Mouse (Mus musculus): ENCODE results near the gene Ascl2. TPM values are rescaled to one million over a fixed set of nuclear protein-coding genes. Genes with fewer than 3 reads are reported as not detected.

The Ascl2 gene
- 1 to 10 TPM; 2.4 to 2.5 TPM for total RNA-seq (2023)

GRCm38 (mm10) chr7:142968809-142969511 is at the start of gene Ascl2:
Gene Ascl2 (minus strand): TSS chr7:142969264.

GRCm38 (mm10) chr7:143004727-143005343 is 35.8 kb upstream of the Ascl2 start, which contains the start of gene Tspan32:
Gene Tspan32 (plus strand): TSS chr7:143005046.

GRCm38 (mm10) chr7:142931028-142931427 is 38.0 kb downstream of the Ascl2 start, which contains the start of gene Th:
Gene Th (minus strand): TSS chr7:142931128.

Other genes with a start within 250 kb of the Ascl2 start
- gene Ins2, start 225.9 kb downstream of the Ascl2 start, total RNA-seq (2023) = not detected
- gene Th, start 38.1 kb downstream of the Ascl2 start, total RNA-seq (2023) = not detected
- 10 to 100 TPM; 54.2 to 68.9 TPM for gene Tspan32, start 35.8 kb upstream of the Ascl2 start, total RNA-seq (2023)
- gene Cd81, start 83.5 kb upstream of the Ascl2 start, total RNA-seq (2023) = 10 to 100 TPM; 57.3 to 67.3 TPM
- gene Tssc4, start 100.0 kb upstream of the Ascl2 start, total RNA-seq (2023) = 10 to 100 TPM; 17.8 to 18.4 TPM
- not detected for gene Trpm5, start 125.4 kb upstream of the Ascl2 start, total RNA-seq (2023)
- not detected for gene Kcnq1, start 137.1 kb upstream of the Ascl2 start, total RNA-seq (2023)

Measured in neutrophil, adult 83 days (primary cell).